Mouse (Mus musculus) spleen, adult 18-20 months (tissue): Measurements from ENCODE around the gene 2210407C18Rik.

Experiments used
- DNase-seq, 2 experiments: peaks; one replicate each; pipeline ENCODE4 v3.0.0; 2022; ENCODE audit warnings: mixed read lengths in 2 of 2

2210407C18Rik gene

GRCm38 (mm10) chr11:58597837-58598236, 18.0 kb downstream of the 2210407C18Rik start:
- DNase-seq: no peak

GRCm38 (mm10) chr11:58594814-58595213, 21.1 kb downstream of the 2210407C18Rik start, which contains the start of gene Olfr324:
Gene Olfr324 (plus strand): TSS chr11:58595114.
- DNase-seq: no peak

GRCm38 (mm10) chr11:58588620-58589250, 27.1 kb downstream of the 2210407C18Rik start:
- DNase-seq: no peak

GRCm38 (mm10) chr11:58587898-58588348, 28.0 kb downstream of the 2210407C18Rik start:
- DNase-seq: peak in 1 of 2 experiments; percentile 33

- no peak for DNase-seq
Observed at GRCm38 (mm10) chr11:58578636-58579035, 37.2 kb downstream of the 2210407C18Rik start.

GRCm38 (mm10) chr11:58577430-58577829, 38.4 kb downstream of the 2210407C18Rik start, which contains the start of gene Olfr325:
Gene Olfr325 (plus strand): TSS chr11:58577730.
- DNase-seq: no peak

- DNase-seq: no peak
Observed at GRCm38 (mm10) chr11:58570405-58570804, 45.5 kb downstream of the 2210407C18Rik start, which contains the start of gene Olfr224. Gene Olfr224 (minus strand): TSS chr11:58570553.
